In genomic region chr12:96828415-96828814, GRCm38 (mm10) we compare ENCODE assay signal across 17 mouse cellular contexts.
"Had no signal": no experiment of that assay in that cellular context is flagged by ENCODE, and none has a peak within 500 bp of the region (broad histone marks: within the 10 kb centered on the region; RNA-seq: fewer than 3 reads in every experiment).

No protein-coding gene starts in this region.

- ATAC-seq: liver, embryonic 12.5 days; liver, postnatal 0 days; lung, postnatal 0 days; midbrain, embryonic 13.5 days; midbrain, embryonic 15.5 days; midbrain, embryonic 16.5 days had no signal

- DNase-seq: left cerebral cortex, postnatal 4 days; liver; liver, embryonic 13.5 days; liver, postnatal 0 days; lung, adult 18-20 months; lung, adult 2 months; lung, embryonic 14.5 days; lung, postnatal 10 days; lung, postnatal 14 days; lung, postnatal 36 days; lung, postnatal 4 days; midbrain, embryonic 14.5 days had no signal
